Mouse (Mus musculus) layer of hippocampus, postnatal 36 days (tissue): ENCODE results near the gene Tas2r110. TPM values are rescaled to one million over a fixed set of nuclear protein-coding genes. Genes with fewer than 3 reads are reported as not detected.

Experiments used
- DNase-seq, 2 experiments: peaks; one replicate each; pipeline ENCODE4 v3.0.0; 2022
- total RNA-seq, 2 experiments: library from RNA; stranded (reverse); gene quantifications; 2 replicates each; pipeline ENCODE4 v1.2.3; 2021

Tas2r110 gene
- total RNA-seq = not detected

DNA sequence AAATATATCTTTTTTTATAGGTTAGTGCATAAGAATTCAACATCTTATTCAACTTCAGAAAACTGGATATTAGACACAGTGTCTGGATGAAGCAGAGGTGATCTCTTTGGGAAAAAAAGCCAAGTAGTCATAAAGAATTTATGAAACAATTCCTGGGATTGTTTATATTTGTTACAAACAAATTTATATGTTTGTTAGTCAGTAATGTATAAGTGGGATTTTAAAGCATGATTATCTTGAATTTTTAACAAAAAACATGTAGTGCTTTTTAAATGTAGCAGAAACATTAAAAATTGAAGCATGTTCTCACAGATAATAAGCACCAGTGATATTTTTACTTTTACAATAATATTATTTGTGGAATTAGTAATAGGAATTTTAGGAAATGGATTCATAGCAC, at the start of gene Tas2r110:
Gene Tas2r110, plus strand, starts transcription at position 301 of the 400 bp plus-strand sequence.
- no peak for DNase-seq

DNA sequence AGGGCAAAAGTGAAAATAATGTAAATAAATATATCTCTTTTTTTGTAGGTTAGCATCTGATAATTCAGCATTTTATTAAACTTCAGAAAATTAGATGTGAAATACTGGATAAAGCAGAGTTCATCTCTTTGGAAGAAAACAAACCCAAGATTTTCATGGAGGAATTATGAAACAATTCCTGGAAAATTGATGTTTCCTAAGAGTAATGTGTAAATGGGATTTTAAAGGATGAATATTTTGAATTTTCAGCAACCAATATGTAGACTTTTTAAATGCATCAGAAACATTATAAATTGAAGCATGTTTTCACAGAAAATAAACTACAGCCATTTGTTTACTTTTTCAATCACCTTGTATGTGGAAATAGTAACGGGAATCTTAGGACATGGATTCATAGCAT, 21.0 kb upstream of the Tas2r110 start, which contains the start of gene Tas2r123:
Gene Tas2r123, plus strand, starts transcription at position 301 of the 400 bp plus-strand sequence.
- no peak for DNase-seq

DNA sequence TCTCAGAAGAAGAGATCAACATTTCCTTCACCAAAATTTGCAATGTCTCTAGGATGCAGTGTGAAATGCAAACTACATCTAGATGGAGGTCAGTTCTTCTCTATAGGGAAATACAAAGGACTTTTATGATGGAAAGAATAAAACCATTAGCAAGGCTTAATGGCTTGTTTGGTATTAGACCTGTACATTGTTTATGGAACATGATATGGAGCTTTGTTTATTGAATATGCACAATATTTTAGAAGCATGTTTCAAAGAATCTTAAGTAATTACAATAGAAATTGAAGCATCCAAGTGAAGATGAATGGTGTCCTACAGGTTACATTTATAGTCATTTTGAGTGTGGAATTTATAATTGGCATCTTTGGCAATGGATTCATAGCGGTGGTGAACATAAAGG, 12.7 kb upstream of the Tas2r110 start, which contains the start of gene Tas2r116:
Gene Tas2r116, plus strand, starts transcription at position 301 of the 400 bp plus-strand sequence.
- DNase-seq = no peak

DNA sequence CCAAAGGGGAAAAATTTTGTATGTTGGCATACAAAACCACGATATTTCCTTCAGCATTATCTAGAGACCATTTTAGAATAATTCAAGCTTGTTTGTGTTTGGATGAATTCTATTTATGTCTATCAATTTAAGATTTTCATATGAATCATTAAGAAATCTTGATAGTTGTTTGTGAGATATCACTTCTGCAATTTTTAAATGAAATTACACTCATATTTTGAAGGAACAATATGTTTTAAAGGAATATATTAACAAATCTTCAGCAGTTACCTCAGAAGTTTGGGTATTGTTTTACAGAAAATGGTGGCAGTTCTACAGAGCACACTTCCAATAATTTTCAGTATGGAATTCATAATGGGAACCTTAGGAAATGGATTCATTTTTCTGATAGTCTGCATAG, 24.9 kb downstream of the Tas2r110 start, which contains the start of gene Tas2r113:
Gene Tas2r113, plus strand, starts transcription at position 301 of the 400 bp plus-strand sequence.
- DNase-seq = no peak

DNA sequence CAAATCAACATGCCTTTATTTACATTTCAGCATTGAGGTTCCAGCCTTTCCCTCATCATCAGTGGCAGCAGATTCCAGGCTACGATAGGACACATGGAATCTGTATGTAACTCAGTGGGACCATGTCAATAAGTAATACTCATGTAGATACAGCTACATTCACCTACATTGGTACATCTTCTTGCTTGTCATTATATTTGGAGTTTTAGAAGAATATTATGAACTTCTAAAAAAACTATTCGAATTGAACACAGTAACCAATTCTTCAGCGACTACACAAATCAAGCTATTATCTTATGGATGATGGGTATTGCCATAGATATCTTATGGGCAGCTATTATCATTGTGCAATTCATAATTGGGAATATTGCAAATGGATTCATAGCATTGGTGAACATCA, 41.5 kb downstream of the Tas2r110 start, which contains the start of gene Tas2r125:
Gene Tas2r125, plus strand, starts transcription at position 301 of the 400 bp plus-strand sequence.
- DNase-seq = no peak

Other genes with a start within 250 kb of the Tas2r110 start
- gene A630073D07Rik, start 216.5 kb upstream of the Tas2r110 start, total RNA-seq = not detected
- gene Tas2r120, start 211.1 kb upstream of the Tas2r110 start, total RNA-seq = not detected
- not detected for gene Tas2r121, start 167.0 kb upstream of the Tas2r110 start, total RNA-seq
- gene Tas2r122, start 156.1 kb upstream of the Tas2r110 start, total RNA-seq = not detected
- not detected for gene Tas2r115, start 130.0 kb upstream of the Tas2r110 start, total RNA-seq
- not detected for gene Tas2r124, start 113.3 kb upstream of the Tas2r110 start, total RNA-seq
- not detected for gene Tas2r102, start 105.9 kb upstream of the Tas2r110 start, total RNA-seq
- gene Tas2r136, start 89.8 kb upstream of the Tas2r110 start, total RNA-seq = not detected
- gene Tas2r117, start 65.2 kb upstream of the Tas2r110 start, total RNA-seq = not detected
- not detected for gene Tas2r123, start 20.9 kb upstream of the Tas2r110 start, total RNA-seq
- not detected for gene Tas2r116, start 12.6 kb upstream of the Tas2r110 start, total RNA-seq
- gene Tas2r113, start 25.0 kb downstream of the Tas2r110 start, total RNA-seq = not detected
- not detected for gene Tas2r125, start 41.6 kb downstream of the Tas2r110 start, total RNA-seq
- not detected for gene Tas2r129, start 83.1 kb downstream of the Tas2r110 start, total RNA-seq
- gene Tas2r131, start 89.9 kb downstream of the Tas2r110 start, total RNA-seq = not detected
- gene Tas2r109, start 113.0 kb downstream of the Tas2r110 start, total RNA-seq = not detected
- gene Tas2r103, start 169.1 kb downstream of the Tas2r110 start, total RNA-seq = not detected
- gene Tas2r140, start 187.8 kb downstream of the Tas2r110 start, total RNA-seq = not detected
- gene Smim10l1, start 236.9 kb downstream of the Tas2r110 start, total RNA-seq = 100 to 1,000 TPM in 1 of 2 experiments, 10 to 100 TPM in 1; 89.9 to 103 TPM